Mouse (Mus musculus): ENCODE data around the gene Actn4.

DNA sequence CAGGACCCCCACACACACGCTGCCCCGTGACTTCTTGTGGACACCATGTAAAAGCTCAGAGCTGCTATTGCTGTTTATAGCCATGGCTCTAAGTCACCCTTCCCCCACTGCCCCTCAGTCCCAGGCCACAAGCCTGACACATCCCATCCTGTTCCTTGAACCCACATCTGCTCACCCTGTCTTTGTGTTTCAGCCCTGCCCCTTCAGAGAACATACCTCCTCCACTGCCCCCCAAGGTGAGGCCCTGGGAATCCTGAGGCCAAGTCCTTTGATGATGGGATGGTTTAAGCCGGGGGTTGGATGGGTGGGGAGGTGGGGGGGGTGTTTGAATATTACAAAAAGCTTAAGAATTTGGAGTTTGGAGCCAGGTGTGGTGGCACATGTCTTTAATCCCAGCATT, 30.9 kb upstream of the Actn4 start:
- TF ChIP-seq CTCF (conservative IDR thresholded peaks at IDR 0.05; ENCODE audit: insufficient read depth, insufficient read length, low read depth, low read length) (no peak), POLR2A (IDR thresholded peaks at IDR 0.05; ENCODE audit: low read depth, low read length) (no peak)
